Mouse (Mus musculus) thymus, adult 2 months (tissue): ENCODE measurements around the gene Mapk6. TPM values are rescaled to one million over a fixed set of nuclear protein-coding genes. Genes with fewer than 3 reads are reported as not detected.
"Not testable (repeated sequence)": the region's sequence is repeated elsewhere in the genome, so short reads cannot be mapped to it uniquely, and the experiment has no call there.

Experiments used
- DNase-seq: peaks from one replicate; pipeline ENCODE4 v3.0.0; 2021
- H3K27ac ChIP-seq: fragments of 200-500 bp; 2 replicates; pipeline ENCODE4 v1.5.1; 2012; ENCODE audit warnings: low read length, control low read depth; ENCODE audit not compliant: control insufficient read depth, insufficient read depth
- H3K27me3 ChIP-seq: fragments of 200-500 bp; 2 replicates; pipeline ENCODE4 v1.6.1; 2012; ENCODE audit warnings: mild to moderate bottlenecking, low read length, moderate library complexity, mixed read lengths; ENCODE audit not compliant: control insufficient read depth, insufficient read depth
- H3K36me3 ChIP-seq: fragments of 200-500 bp; 2 replicates; pipeline ENCODE4 v1.6.1; 2012; ENCODE audit warnings: mild to moderate bottlenecking, low read length, moderate library complexity; ENCODE audit not compliant: control insufficient read depth, insufficient read depth
- H3K4me1 ChIP-seq: fragments of 200-500 bp; replicated peaks from 2 replicates; pipeline ENCODE4 v1.6.1; 2012; ENCODE audit warnings: low read length; ENCODE audit not compliant: control insufficient read depth, insufficient read depth
- H3K4me3 ChIP-seq: fragments of 200-500 bp; 2 replicates; pipeline ENCODE4 v1.5.1; 2012; ENCODE audit warnings: mild to moderate bottlenecking, low read length, control low read depth, moderate library complexity; ENCODE audit not compliant: control insufficient read depth, insufficient read depth
- CTCF ChIP-seq: fragments of 200-500 bp; IDR thresholded peaks from 2 replicates; pipeline ENCODE4 v1.5.1; 2012; ENCODE audit warnings: mild to moderate bottlenecking, control low read depth, low read length, moderate library complexity, borderline replicate concordance; ENCODE audit not compliant: control insufficient read depth, poor library complexity, insufficient read depth; ENCODE audit errors: extremely low read depth
- POLR2A ChIP-seq: fragments of 200-500 bp; IDR thresholded peaks from 2 replicates; pipeline ENCODE4 v1.6.1; 2012; ENCODE audit warnings: mild to moderate bottlenecking, low read length, control low read depth, moderate library complexity; ENCODE audit not compliant: control insufficient read depth, poor library complexity, insufficient read depth; ENCODE audit errors: extremely low read depth
- WGBS: fragments of 180-500 bp; shearing (Covaris S2); methylation state at CpG from one replicate; pipeline ENCODE4 v1.1.7; 2018; 5-methylcytosine and 5-hydroxymethylcytosine counted together
- polyA plus RNA-seq: library from polyadenylated mRNA; depleted of rRNA; stranded (reverse); fragments of >200 nt; gene quantifications from 2 replicates; pipeline ENCODE4 v1.2.3, GENCODE M21; 2012

Gene Mapk6
- polyA plus RNA-seq, 1 experiment = 31.7 TPM

DNA sequence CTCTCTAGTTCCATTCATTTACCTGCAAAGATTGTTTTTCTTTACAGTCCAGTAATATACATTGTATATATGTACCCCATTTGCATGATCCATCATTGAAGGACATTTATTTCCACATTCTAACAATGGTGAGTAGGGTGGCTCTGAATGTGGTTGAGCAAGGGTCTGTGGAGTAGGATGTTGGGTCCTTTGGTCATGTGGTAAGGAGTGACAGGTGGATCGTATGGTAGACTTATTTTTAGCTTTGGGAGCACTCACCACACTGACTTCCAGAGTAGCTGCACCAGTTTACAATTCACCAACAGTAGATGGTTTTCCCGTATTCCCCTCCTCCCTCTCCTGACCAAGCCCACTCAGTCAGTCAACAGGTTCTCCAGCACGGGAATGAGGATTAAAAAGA, 41.0 kb downstream of the Mapk6 start:
- no peak overlapping the region for H3K27ac ChIP-seq
- no peaks in the 10 kb centered on the region for H3K36me3 ChIP-seq
- no peaks in the 10 kb centered on the region; the same call in 1 of the 2 replicates for H3K4me1 ChIP-seq
- TF ChIP-seq POLR2A (no peak), CTCF (no peak)
- no peak overlapping the region for H3K4me3 ChIP-seq
- 76% methylated on average over 3 of the region's 3 CpGs for WGBS
- H3K27me3 ChIP-seq = no peaks in the 10 kb centered on the region
- DNase-seq = no peak

GRCm38 (mm10) chr9:75366191-75366590, 43.6 kb downstream of the Mapk6 start:
- WGBS = 88% methylated on average over 5 of the region's 5 CpGs
- TF ChIP-seq CTCF (no peak), POLR2A (no peak)
- H3K36me3 ChIP-seq = no peaks in the 10 kb centered on the region
- no peak for DNase-seq
- no peak overlapping the region for H3K27ac ChIP-seq
- no peaks in the 10 kb centered on the region for H3K27me3 ChIP-seq
- H3K4me3 ChIP-seq = no peak overlapping the region
- no peaks in the 10 kb centered on the region; the same call in 1 of the 2 replicates for H3K4me1 ChIP-seq

DNA sequence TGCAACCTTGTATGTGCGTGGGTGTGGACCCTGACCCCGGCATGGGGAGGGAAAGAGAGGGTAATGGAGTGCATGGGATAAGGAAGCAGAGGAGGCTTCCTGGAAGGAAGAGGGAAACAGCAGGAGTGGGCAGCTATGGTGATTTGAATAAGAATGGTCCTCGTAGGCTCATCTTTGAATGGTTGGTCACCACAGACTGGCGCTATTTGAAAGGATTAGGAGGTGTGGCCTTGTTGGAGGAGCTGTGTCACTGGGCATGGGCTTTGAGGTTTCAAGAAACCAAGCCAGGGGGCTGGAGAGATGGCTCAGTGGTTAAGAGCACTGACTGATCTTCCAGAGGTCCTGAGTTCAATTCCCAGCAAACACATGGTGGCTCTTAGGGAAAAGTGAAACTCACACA, 44.6 kb downstream of the Mapk6 start:
- no peak for DNase-seq
- Histone ChIP-seq H3K4me1 (no peaks in the 10 kb centered on the region; the same call in 1 of the 2 replicates), H3K4me3 (no peak overlapping the region), H3K27me3 (no peaks in the 10 kb centered on the region), H3K27ac (no peak overlapping the region), H3K36me3 (no peaks in the 10 kb centered on the region)
- TF ChIP-seq CTCF = no peak
- no peak for TF ChIP-seq POLR2A
- 96% methylated on average over 4 of the region's 4 CpGs for WGBS

- WGBS = 86% methylated on average over 7 of the region's 7 CpGs
- H3K27ac ChIP-seq, DNase-seq, H3K4me1 ChIP-seq, H3K27me3 ChIP-seq, H3K4me3 ChIP-seq, H3K36me3 ChIP-seq: not testable (repeated sequence)
Measured at GRCm38 (mm10) chr9:75363702-75364101, 46.1 kb downstream of the Mapk6 start.

DNA sequence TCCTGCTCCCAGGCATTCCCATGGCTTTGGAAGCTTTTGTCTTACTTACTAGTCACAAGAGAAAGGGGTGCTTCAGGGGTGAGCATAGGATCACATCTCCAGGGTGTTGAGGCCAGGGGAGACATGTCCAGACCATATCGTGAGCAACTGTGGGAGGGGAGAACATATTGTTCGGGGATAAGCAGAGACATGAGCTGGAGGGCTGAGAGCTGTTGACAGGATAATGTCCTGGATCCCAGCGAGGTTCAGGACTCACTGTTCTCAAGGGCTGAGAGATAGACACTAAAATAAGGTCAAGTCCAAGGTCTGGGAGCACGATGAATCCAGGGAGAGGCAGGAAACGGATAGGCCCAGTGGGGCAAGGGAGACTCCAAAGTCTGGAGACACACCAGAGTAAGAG, 46.8 kb downstream of the Mapk6 start:
- Histone ChIP-seq H3K27me3 (no peaks in the 10 kb centered on the region), H3K36me3 (no peaks in the 10 kb centered on the region), H3K27ac (no peak overlapping the region), H3K4me3 (no peak overlapping the region), H3K4me1 (no peaks in the 10 kb centered on the region)
- no peak for DNase-seq
- TF ChIP-seq CTCF (no peak), POLR2A (no peak)
- 91% methylated on average over 5 of the region's 5 CpGs for WGBS

DNA sequence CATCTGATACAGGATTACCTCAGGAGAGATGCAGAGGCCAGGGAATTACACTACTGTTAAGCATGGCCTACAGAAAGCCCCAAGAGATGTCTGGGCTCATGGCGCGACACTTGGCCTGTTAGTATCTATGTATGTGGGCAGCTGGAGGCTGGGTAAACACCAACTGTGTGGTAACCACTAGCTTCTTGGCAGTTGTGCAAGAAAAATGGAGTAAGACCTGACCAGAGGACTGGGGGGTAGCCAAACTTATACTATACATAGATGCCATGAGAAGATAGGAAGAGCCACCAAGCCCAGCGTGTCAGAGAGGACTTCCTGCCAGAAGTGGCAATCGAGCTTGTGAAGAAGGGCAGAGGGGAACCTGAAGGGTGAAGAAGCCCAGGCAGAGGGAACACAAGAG, 47.6 kb downstream of the Mapk6 start:
- Histone ChIP-seq H3K4me3 (no peak overlapping the region), H3K27ac (no peak overlapping the region), H3K36me3 (no peaks in the 10 kb centered on the region), H3K4me1 (no peaks in the 10 kb centered on the region), H3K27me3 (no peaks in the 10 kb centered on the region)
- DNase-seq = no peak
- no peak for TF ChIP-seq CTCF
- whole genome bisulfite sequencing = 65% methylated on average over 4 of the region's 4 CpGs

DNA sequence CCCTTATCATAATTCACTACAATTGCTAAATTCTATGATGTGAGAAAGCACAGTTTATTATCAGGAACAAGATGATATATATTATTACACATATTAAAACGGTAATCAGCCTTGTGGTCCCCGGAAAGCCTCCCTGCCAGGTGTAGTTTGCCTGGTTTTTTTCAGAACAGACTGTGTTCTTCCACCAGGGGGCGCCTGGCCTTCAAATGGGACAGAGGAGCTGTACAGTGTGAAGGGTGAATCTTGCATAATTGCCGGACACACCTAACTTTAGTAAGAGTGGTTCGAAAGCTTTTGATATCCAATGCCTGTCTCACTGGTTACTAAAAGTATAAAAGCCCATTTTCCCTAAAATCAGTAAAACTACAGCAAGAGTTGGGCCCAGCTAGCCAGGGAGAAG, 48.1 kb downstream of the Mapk6 start:
- H3K27ac ChIP-seq = no peak overlapping the region
- WGBS = 12% methylated on average over 5 of the region's 5 CpGs
- no peak overlapping the region for H3K4me3 ChIP-seq
- no peaks in the 10 kb centered on the region for H3K4me1 ChIP-seq
- TF ChIP-seq CTCF = peak; percentile 39; the same call in 1 of the 2 replicates
- TF ChIP-seq POLR2A = no peak
- peak; percentile 81 for DNase-seq
- H3K27me3 ChIP-seq = no peaks in the 10 kb centered on the region
- no peaks in the 10 kb centered on the region for H3K36me3 ChIP-seq
